Mouse (Mus musculus) erythroblast, adult 5-6 weeks (primary cell): ENCODE data around the gene Angptl4. TPM values are rescaled to one million over a fixed set of nuclear protein-coding genes. Genes with fewer than 3 reads are reported as not detected.
"Not testable (repeated sequence)": the region's sequence is repeated elsewhere in the genome, so short reads cannot be mapped to it uniquely, and the experiment has no call there.

Experiments
- ATAC-seq: replicated peaks from 2 replicates; pipeline ENCODE4 v1.8.0; 2016; ENCODE audit warnings: moderate number of reproducible peaks, mild to moderate bottlenecking, moderate TSS enrichment, inconsistent platforms; ENCODE audit not compliant: poor library complexity, low FRiP score, severe bottlenecking
- total RNA-seq, 2 experiments: library from RNA; stranded (forward) in 1 of 2; stranded (reverse) in 1 of 2; fragments of 150-400 nt in 1 of 2; fragments of 200-764, 138-1000 nt in 1 of 2; gene quantifications; 2 replicates each; pipeline versions ENCODE4 v1.2.3 to v1.2.4; 2015 to 2017; ENCODE audit warnings: low replicate concordance in 2 of 2

Gene Angptl4
- 0.96 and 1.5 TPM in 2 replicates for total RNA-seq (2015; ENCODE audit: low replicate concordance)
- 1.1 and 4.3 TPM in 2 replicates for total RNA-seq (2017; ENCODE audit: low replicate concordance)

DNA sequence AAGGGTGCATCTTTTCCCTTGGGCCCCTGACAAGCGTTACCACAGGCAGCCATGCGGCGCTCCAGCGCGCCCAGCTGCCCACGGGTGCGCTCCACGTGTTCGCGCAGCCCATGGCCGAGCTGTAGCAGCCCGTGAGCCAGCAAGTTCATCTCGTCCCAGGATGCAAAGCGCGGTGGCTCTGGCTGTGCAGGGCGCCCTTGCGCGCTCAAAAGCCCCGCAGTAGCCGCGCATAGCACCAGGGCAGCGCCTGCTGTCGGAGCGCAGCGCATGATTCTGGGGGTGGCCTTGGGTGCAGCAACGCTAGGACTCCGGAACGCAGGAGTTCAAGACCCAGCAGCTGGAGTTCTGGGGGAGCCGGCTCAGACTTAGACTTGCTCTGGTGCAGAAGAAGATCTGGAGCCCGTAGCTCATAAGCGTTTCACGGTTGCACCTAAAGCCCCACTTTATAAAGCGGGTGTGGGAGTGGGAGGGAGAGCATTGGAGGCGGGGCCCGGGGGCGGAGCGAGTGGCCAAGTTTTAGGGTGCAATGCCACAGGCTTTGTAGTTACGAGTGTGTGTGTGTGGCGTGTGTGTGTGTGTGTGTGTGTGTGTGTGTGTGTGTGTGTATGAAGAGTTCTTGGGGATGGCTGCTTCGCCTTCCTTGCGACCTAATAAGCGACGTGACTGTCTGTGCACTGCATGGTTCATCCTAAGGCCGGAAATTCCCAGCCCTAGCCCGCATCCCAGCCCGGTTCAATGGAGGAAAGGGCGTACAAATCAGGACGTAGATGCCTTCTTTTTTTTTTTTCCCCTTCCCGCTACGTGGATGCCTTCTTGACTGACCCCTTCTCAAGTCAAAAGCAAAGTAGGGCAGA is at the start of gene Angptl4:
Gene Angptl4 (minus strand): TSS at position 707 of the 854 bp plus-strand sequence.
- peak; percentile 60 for ATAC-seq

DNA sequence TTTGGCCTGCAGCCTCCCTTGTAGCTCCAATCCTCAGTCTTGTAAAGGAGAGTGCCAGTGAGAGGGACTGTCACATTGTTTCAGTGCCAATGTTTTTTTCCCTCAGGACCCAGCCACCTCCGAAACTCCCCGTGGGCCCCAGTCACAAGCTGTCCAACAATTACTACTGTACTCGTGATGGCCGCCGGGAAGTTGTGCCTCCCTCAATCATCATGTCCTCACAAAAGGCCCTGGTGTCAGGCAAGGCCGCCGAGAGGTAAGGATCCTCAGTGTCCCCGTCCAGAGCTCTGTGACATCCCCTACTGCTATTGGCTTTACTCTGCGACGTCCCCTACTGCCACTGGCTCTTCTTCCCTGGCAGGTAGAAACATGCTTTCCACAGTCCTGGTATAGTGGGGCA is 47.9 kb upstream of the Angptl4 start:
- no peak for ATAC-seq

DNA sequence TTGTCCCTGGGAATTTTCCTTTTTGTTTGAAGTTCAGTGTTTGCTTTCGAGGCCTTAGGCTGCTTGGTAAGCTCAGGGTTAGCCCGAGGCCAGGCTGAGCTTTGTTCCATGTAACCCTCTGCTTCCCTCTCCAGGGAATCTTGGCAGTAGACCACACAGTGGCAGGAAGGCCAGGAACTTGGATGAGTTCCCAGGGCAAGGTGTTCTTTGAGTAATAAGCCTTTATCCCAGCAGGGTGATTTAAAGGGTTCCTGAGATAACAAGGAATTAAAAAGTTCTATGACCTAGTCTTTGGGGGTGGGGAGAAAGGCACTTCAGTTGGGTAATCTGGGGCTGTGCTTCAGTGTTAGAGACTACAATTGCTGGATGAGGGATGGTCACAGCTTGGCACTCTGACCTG is 47.3 kb upstream of the Angptl4 start:
- ATAC-seq: no peak

DNA sequence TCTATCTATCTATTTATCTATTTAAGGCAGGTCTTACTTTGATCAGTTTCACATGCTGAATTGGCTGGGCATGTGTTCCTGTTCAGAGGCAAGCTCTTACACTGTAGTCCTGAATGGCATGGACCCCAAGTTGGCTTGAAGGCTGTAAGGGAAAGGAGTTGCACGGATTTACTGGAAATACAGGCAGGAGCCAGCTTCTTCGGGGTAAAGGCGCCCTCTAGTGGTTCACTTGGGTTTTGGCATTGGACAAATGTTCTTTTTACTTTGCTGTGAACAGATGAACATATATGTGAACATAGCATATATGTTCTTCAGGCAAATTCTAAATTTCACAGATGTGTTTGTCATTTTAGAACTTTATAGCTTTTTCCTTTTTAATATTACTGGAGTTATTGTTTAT is 45.2 kb upstream of the Angptl4 start:
- peak; percentile 66 for ATAC-seq

DNA sequence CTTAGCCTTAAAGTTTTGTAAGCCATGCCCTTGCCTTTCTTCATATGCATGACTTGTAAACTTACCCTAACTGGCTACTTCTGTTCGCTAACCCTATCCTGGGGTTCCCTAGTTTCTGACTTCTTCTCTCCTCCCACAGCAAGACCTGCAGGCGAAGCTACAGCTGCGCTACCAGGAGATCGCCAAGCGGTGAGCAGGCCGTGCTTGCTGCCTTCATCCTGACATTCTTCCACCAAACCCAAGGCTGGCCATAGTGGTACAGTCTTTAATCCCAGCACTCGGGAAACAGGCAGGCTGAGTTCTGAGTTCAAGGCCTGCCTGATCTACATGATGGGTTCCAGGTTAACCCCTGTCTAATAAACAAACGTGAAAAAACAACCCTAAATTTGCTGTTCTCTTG is 43.8 kb upstream of the Angptl4 start:
- ATAC-seq: no peak

DNA sequence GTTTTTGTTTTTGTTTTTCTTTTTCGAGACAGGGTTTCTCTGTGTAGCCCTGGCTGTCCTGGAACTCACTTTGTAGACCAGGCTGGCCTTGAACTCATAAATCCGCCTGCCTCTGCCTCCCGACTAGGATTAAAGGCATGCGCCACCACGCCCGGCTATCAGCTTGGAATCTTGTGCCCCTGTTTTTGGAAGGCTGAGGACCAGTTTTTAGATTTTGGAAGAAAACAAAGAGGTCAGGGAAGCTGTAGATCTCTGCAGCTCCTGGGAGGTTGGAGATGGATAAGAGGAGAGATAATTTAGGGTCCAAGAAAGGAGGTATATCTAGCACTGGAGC is 43.3 kb upstream of the Angptl4 start:
- ATAC-seq: not testable (repeated sequence)

DNA sequence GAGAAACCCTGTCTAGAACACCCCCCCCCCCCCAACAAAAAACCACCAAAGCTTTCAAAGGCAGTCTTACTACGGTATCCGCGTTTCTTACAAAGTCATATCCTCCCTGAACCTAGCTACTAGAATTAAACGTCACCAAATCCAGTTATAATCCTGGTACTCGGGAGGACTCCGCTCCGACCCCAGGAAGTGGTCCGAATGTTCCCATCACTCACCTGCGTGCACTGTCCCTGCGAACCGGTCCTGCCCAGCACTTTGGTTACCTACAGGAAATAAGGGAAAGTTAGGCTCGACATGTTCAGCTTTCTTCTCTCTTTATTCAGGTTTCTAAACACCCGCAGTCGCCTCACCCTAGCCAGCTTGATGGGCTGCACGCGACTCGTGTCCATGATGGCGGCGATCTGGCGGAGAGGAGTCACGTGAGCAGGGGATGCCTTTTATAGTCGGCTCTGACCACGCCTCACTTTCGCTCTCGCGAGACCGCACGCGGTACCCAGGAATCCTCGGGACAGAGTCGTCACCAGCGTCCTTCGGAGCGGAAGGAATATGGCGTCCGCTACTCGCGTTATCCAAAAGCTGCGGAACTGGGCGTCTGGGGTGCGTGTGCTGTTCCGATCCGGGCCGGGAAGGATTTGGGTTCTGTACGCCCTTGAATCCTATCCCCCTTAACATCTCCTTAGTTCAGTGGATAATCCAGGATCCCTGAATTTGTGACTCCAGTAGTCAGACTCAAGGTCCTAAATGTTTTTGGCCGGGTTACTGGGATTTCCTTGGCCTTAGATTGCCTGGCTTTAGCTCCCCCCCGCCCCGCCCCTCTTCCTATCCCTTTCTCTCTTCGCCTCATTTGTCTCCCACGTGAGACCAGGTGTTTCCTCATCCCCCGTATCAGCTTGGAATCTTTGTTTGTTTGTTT is 42.7 kb upstream of the Angptl4 start, which contains the start of the genes Rps28 and Ndufa7:
Gene Rps28 (minus strand): TSS at position 479 of the 913 bp plus-strand sequence.
Gene Ndufa7 (plus strand): TSS at position 489 of the 913 bp plus-strand sequence.
- peak; percentile 96 for ATAC-seq

DNA sequence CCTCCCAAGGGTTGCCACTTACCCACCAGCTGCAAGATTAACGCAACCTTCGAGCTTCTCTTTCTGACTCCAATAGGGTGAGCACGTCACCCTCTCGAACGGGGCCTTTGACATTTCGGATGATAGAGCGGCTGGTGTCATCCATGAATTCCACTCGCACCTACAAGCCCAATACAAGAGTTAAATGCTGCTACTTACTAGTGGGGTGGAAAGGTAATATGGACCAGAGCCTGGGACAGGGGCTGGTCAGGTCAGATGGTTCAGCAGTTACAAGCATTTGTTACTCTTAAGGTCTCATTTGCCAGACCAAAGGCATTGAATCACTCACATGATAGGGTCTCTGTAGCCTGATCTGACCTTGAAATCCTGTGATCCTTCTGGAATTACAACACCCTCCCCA is 41.5 kb upstream of the Angptl4 start:
- not testable (repeated sequence) for ATAC-seq

DNA sequence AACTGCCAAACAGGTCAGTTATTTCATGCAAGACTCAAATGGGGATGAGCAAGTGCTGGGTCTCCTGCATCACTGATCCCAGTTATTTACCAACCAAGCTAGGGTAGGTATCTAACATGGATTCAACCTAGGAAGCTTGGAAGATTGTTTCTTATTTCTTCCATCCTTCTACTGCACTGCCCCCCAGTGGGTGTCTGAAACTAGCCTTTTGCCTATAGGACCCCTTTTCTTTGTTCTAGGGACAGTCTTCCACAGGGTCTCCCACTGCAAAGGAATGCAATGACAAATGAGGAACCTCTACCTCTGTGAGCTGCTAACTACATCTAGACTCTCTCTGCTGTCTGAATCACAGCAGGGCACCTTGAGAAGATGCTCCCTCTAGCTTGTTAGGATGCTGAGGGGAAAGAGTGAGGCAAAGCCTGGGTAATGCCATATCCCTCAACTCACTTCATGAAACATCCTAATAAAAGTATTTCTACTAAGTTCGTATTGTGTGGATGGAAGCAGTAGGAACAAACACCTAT is 40.9 kb upstream of the Angptl4 start:
- no peak for ATAC-seq

DNA sequence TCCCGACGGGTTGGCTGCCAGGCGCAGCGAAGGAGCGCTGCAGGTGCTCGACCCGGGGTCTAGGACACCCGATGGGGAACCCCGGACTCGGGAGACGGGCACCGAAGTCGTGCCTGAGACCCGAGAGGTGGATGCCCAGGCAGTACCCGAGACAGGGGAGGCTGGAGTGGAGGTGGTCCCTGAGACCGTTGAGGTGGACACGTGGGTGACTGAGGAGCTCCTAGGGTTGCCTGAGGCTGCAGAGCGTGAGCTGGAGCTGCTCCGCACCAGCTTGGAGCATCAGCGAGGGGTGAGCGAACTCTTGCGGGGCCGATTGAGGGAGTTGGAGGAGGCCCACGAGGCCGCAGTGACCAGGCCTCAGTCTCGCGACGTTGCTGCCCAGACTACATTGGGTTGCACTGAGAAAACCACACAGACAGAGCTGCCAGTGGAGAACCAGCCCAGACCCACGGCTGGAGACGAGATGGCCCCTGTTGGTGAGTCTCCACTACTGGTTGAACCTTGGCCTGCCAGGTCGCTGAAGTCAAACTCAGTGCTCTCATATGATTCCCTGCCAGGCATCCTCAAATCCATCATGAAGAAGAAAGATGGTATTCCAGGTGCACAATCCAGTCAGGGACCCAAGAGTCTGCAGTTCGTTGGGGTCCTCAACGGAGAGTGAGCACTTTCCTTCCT is 36.5 kb upstream of the Angptl4 start:
- no peak for ATAC-seq

DNA sequence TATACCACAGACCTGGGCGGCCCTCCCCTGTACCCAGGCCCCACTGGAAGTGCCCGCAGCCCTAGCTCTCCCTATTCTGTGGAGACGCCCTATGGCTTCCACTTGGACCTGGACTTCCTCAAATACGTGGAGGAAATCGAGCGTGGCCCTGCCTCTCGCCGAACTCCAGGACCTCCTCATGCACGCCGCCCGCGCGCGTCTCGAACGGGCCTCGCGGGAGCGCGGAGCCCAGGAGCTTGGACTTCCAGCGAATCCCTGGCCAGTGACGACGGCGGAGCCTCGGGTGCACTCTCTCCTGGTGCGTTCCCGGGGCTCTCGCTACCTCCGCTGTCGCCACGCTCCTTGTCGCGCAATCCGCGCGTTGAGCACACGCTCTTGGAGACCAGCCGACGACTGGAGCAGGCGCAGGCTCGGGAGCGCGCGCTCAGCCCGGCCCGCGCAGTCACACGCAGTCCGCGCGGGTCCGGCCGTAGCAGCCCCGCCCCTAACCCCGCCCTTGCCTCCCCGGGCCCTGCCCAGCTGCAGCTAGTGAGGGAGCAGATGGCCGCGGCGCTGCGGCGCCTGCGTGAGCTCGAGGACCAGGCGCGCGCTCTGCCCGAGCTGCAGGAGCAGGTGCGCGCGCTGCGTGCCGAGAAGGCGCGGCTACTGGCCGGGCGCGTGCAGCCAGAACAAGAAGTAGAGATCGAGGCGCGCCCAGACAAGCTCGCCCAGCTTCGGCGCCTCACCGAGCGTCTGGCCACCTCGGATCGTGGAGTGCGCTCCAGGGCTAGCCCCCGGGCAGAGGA is 35.7 kb upstream of the Angptl4 start:
- ATAC-seq: peak; percentile 93

DNA sequence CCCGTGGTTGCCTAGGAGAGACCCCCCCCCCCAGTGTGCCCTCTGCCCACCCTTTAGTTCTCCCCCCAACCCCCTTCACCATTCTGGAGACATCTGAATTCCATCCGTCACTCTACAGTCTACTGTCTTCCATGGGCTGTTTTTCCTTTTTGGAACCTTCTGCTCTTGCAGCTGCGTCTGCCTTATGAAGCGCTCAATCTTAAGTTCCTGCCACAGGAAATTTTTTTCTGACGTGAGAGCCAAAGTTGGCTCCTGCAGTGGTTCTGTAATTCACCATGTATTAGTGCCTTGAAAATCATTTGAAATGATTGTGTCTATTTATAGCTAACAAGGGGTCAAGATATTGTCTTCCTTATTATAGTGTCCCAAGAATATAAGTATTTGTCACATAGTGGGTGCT is 35.0 kb upstream of the Angptl4 start:
- no peak for ATAC-seq

DNA sequence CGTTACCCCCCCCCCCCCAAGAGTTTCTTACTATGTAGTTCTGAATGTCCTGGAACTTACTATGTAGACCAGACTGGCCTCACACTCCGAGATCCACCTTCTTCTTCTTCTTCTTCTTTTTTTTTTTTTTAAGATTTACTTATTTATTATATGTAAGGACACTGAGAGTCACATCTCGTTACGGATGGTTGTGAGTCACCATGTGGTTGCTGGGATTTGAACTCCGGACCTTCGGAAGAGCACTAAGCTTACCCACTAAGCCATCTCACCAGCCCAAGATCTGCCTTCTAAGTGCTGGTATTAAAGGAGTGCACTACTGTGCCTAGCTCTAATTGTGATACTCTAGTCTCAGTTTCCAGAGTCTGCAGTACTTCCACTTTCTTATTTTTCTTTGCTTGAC is 33.8 kb upstream of the Angptl4 start:
- ATAC-seq: no peak

DNA sequence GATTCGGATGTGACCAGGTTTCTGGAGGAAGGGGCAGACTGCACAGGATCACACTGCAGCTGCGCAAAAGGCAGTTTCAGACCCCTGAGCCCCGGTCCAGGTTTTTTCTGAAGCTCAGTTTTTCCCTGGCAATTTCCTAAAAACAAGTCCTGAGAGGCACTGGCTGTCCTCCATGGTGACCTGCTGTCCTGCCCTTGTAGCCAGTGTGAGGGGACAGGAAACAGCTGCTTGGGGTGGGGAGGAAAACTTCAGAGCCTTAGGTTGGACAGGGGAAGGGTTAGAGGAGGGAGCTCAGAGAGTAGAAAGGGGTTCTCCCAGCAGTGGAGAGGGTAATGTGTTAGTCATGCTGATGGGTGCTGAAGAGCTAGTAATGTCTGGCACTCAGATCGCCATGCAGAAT is 31.4 kb upstream of the Angptl4 start:
- no peak for ATAC-seq

DNA sequence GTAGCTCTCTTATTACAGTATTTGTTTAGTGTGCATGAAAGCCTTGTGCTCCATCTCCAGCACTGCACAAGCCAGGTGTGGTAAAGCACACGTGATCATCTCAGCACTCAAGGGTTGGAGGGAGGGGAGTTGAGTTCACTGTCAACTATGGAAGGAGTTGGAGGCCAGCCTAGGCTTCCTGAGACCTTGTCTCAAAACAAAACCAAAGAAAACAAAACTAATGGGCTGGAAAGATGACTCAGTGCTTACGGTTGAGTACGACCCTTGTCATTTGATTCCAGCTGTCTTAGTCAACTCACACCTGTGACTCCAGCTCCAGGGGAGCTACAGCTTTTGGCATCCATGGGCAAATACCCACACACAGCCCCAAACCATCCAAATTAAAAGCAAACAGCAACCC is 30.8 kb upstream of the Angptl4 start:
- no peak for ATAC-seq

DNA sequence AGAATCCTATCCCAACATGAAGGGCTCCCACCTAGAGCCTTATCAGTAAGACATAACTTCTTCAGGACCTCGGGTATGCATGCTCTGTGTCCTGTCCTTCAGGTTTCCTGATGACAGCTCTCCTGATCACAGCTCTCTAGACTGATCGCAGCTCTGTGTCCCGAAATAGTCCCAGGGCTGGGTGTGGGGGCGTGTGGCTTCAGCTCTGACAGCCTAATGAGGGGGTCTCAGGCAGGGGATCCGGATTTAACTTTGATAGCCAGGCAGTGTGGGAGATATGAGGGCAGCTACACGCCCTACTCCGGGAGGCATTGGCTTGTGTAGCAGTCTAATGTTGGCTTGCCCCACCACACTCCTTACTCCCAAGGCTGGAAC is 29.5 kb upstream of the Angptl4 start:
- ATAC-seq: no peak

DNA sequence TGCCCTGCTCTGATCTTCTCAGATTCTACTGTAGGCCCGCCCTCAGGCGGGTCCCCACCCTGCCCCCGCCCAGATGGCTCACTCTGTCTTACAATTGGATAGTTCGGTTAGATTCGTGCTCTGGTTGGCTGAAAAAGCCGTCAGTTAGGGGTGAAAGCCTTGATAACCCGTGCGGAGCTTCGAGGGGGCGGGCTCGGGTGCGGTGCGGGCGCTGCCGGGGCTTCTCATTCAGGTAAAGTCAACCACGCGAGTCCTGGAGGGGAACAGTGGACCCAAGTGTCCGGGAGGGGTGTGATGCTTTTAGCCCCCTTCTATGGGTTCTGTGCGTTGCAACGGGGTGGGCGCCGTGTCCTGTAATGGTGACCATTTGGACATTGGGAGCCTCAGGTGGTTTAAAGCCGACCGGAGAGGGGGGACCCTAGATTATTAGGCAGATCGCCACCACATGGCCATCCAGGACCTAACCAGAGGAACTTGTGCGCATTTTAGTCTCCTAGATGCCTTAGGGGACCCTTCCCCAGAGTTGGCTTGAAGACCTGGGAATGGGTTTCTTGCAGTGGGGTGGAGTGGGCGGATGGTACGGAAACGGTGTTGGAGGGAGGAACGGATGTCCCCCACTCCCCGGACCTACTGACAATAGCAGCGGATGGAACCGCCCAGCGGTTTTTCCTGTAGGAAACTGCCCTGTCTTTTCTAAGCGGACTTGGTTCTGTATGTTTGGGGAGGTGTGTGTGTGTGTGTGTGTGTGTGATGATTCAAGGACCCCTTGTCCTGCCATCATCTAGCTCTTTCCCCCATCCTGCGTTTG is 28.9 kb upstream of the Angptl4 start, which contains the start of gene Kank3:
Gene Kank3 (plus strand): TSS at position 186 of the 808 bp plus-strand sequence.
- ATAC-seq: peak; percentile 91

DNA sequence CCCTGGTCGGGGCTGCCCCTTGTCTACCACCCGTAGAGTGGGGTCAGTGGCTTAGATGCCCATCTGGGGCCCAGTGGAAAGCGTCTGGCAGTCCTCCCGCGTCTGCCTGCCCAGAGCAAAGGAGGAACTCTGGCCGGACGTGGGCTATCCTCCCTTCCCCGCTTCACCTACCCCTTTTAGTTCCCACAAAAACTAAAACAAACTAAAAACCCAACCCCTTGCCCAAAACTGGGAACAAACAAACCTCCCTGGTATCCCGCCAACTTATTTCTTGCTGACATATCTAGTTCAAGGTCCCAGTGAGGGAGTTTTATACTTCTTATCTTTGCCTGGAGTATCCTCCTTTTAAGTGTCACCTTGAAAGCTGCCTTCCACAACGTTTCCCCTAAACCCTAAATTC is 26.6 kb upstream of the Angptl4 start:
- ATAC-seq: no peak
